Mouse (Mus musculus) G1E (cell line): ENCODE data around the gene Vsx1.

Experiments
- CTCF ChIP-seq: IDR thresholded peaks from 2 replicates; pipeline ENCODE4 v1.5.1; 2012; ENCODE audit warnings: low read depth, low read length, inconsistent platforms, mixed read lengths
- GATA1 ChIP-seq: IDR thresholded peaks from 2 replicates; pipeline ENCODE4 v1.6.1; 2012; ENCODE audit warnings: borderline replicate concordance, low read length, inconsistent platforms, mixed read lengths
- POLR2AphosphoS5 ChIP-seq: IDR thresholded peaks from 2 replicates; pipeline ENCODE4 v1.6.1; 2012; ENCODE audit warnings: low read depth, low read length, inconsistent platforms; ENCODE audit not compliant: insufficient replicate concordance
- TAL1 ChIP-seq: conservative IDR thresholded peaks from 2 replicates; pipeline ENCODE4 v1.6.1; 2012; ENCODE audit warnings: low read depth, low read length, inconsistent platforms, mixed read lengths

DNA sequence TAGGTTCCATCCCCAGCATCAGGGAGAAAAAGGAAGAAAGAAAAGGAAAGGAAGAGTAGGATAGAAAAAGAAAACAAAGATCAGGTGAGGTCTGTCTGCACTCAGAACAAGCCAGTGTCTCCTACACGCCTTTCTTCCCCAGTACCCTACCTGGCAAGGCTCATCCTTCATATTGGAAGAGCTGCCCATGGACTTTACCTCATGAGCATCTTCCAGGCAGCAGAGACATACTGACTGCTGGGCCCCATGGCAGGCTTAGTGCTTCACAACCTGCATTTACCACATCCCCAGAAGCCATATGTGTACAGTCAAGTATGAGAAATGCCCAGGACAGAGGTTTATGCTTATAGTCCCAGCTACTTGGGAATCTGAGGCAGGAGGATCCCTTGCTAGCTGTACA lies 18.2 kb downstream of the Vsx1 start:
- TF ChIP-seq CTCF (no peak), POLR2AphosphoS5 (no peak), GATA1 (no peak), TAL1 (no peak)
